Mouse (Mus musculus) bone marrow, adult 2 months (tissue): ENCODE results near the gene Lmntd2. TPM values are rescaled to one million over a fixed set of nuclear protein-coding genes. Genes with fewer than 3 reads are reported as not detected.

ENCODE experiments used
- H3K27ac ChIP-seq: fragments of 200-500 bp; 2 replicates; pipeline ENCODE4 v1.5.1; 2012; ENCODE audit warnings: low read depth, mild to moderate bottlenecking, control low read depth, inconsistent platforms, low read length; ENCODE audit not compliant: control insufficient read depth, poor library complexity, insufficient read depth
- H3K4me1 ChIP-seq: fragments of 200-500 bp; 2 replicates; pipeline ENCODE4 v1.6.1; 2011; ENCODE audit warnings: low read length; ENCODE audit not compliant: control insufficient read depth, insufficient read depth
- H3K4me3 ChIP-seq: fragments of 200-500 bp; replicated peaks from 2 replicates; pipeline ENCODE3; 2011; ENCODE audit warnings: mild to moderate bottlenecking, low read depth, low read length, control low read depth; ENCODE audit not compliant: control insufficient read depth
- CTCF ChIP-seq: fragments of 200-500 bp; IDR thresholded peaks from 2 replicates; pipeline ENCODE4 v1.5.1; 2011; ENCODE audit warnings: low read length, control low read depth; ENCODE audit not compliant: control insufficient read depth, insufficient read depth
- POLR2A ChIP-seq: fragments of 200-500 bp; IDR thresholded peaks from 2 replicates; pipeline ENCODE4 v1.6.1; 2011; ENCODE audit warnings: low read depth, mild to moderate bottlenecking, control low read depth, low read length, borderline replicate concordance; ENCODE audit not compliant: control insufficient read depth
- WGBS: fragments of 180-500 bp; shearing (Covaris S2); methylation state at CpG from one replicate; pipeline ENCODE4 v1.1.7; 2018; 5-methylcytosine and 5-hydroxymethylcytosine counted together
- polyA plus RNA-seq: library from polyadenylated mRNA; stranded (reverse); fragments of >200 nt; gene quantifications from 2 replicates; pipeline ENCODE4 v1.2.4, GENCODE M21; 2011; ENCODE audit warnings: low replicate concordance; ENCODE audit not compliant: missing spikeins, insufficient read depth, insufficient read length

The Lmntd2 gene
- polyA plus RNA-seq, 1 experiment = 1.9 TPM

GRCm38 (mm10) chr7:141172116-141173006 is 41.5 kb downstream of the Lmntd2 start, which contains the start of gene Rnh1:
Rnh1 (minus strand) TSS chr7:141172857.
- peaks cover 4% of the 10 kb centered on the region; the same call in 1 of the 2 replicates for H3K4me1 ChIP-seq
- peak within 1 kb of the TSS; percentile 99 for H3K4me3 ChIP-seq
- peak within 1 kb of the TSS; percentile 96 for H3K27ac ChIP-seq
- peak; percentile 72; the same call in 1 of the 2 replicates for TF ChIP-seq POLR2A
- 0 out of 2 replicates have a peak, but pooled peaks have one; percentile 4 for TF ChIP-seq CTCF
- WGBS = under 1% methylated on average over 55 of the region's 55 CpGs

- H3K4me1 ChIP-seq = peaks cover 4% of the 10 kb centered on the region; the same call in 1 of the 2 replicates
- no peak overlapping the region for H3K4me3 ChIP-seq
- TF ChIP-seq POLR2A (no peak), CTCF (no peak)
- H3K27ac ChIP-seq = no peak overlapping the region
Measured at GRCm38 (mm10) chr7:141169866-141170265, 44.0 kb downstream of the Lmntd2 start.

- no peak for TF ChIP-seq CTCF
- TF ChIP-seq POLR2A = no peak
- no peak overlapping the region for H3K4me3 ChIP-seq
- H3K4me1 ChIP-seq = peaks cover 4% of the 10 kb centered on the region; the same call in 1 of the 2 replicates
- 95% methylated on average over 1 of the region's 1 CpGs for WGBS
- H3K27ac ChIP-seq = no peak overlapping the region
Measured at GRCm38 (mm10) chr7:141169300-141169699, 44.6 kb downstream of the Lmntd2 start.

GRCm38 (mm10) chr7:141168518-141168953 is 45.3 kb downstream of the Lmntd2 start:
- 0% methylated on average over 22 of the region's 22 CpGs for WGBS
- peak overlapping the region; percentile 64 for H3K27ac ChIP-seq

GRCm38 (mm10) chr7:141167901-141168517 is 45.9 kb downstream of the Lmntd2 start:
- 5% methylated on average over 7 of the region's 7 CpGs for WGBS
- H3K4me3 ChIP-seq = peak overlapping the region; percentile 66
- peak overlapping the region; percentile 64 for H3K27ac ChIP-seq
- H3K4me1 ChIP-seq = peaks cover 4% of the 10 kb centered on the region; the same call in 1 of the 2 replicates
- TF ChIP-seq CTCF (no peak), POLR2A (no peak)

More at GRCm38 (mm10) chr7:141168518-141168953, 45.3 kb downstream of the Lmntd2 start:
- peak overlapping the region; percentile 66 for H3K4me3 ChIP-seq
- H3K4me1 ChIP-seq = peaks cover 4% of the 10 kb centered on the region; the same call in 1 of the 2 replicates
- TF ChIP-seq CTCF = no peak
- peak; percentile 49; the same call in 1 of the 2 replicates for TF ChIP-seq POLR2A

- WGBS = 70% methylated on average over 6 of the region's 6 CpGs
- H3K4me3 ChIP-seq = no peak overlapping the region
- no peak for TF ChIP-seq POLR2A
- H3K27ac ChIP-seq = no peak overlapping the region
- peaks cover 3% of the 10 kb centered on the region; the same call in 1 of the 2 replicates for H3K4me1 ChIP-seq
Measured at GRCm38 (mm10) chr7:141164850-141165249, 49.0 kb downstream of the Lmntd2 start.

- TF ChIP-seq CTCF = no peak
- no peak for TF ChIP-seq POLR2A
- Histone ChIP-seq H3K4me3 (no peak overlapping the region), H3K4me1 (peaks cover 3% of the 10 kb centered on the region; the same call in 1 of the 2 replicates), H3K27ac (no peak overlapping the region)
- WGBS = 95% methylated on average over 7 of the region's 7 CpGs
Measured at GRCm38 (mm10) chr7:141164397-141164796, 49.5 kb downstream of the Lmntd2 start.

Other genes with a start within 250 kb of the Lmntd2 start
- gene Ifitm1, start 246.9 kb downstream of the Lmntd2 start, polyA plus RNA-seq = 32.8 and 82.9 TPM in 2 replicates
- 166 and 209 TPM in 2 replicates for gene Ifitm3, start 203.3 kb downstream of the Lmntd2 start, polyA plus RNA-seq
- gene Ifitm6, start 196.2 kb downstream of the Lmntd2 start, polyA plus RNA-seq = 195 and 524 TPM in 2 replicates
- gene Gm17387, start 184.9 kb downstream of the Lmntd2 start, polyA plus RNA-seq = not detected in 2 replicates
- 0.36 and 2.1 TPM in 2 replicates for gene B4galnt4, start 153.0 kb downstream of the Lmntd2 start, polyA plus RNA-seq
- gene Pkp3, start 135.9 kb downstream of the Lmntd2 start, polyA plus RNA-seq = 5.4 and 15.9 TPM in 2 replicates
- gene Sigirr, start 113.5 kb downstream of the Lmntd2 start, polyA plus RNA-seq = 10.4 and 19.8 TPM in 2 replicates
- gene Ano9, start 96.3 kb downstream of the Lmntd2 start, polyA plus RNA-seq = 2.5 TPM in 1 of 2 replicates, not detected in the other
- gene Ptdss2, start 91.7 kb downstream of the Lmntd2 start, polyA plus RNA-seq = 66.7 and 84.6 TPM in 2 replicates
- gene Rnh1, start 41.2 kb downstream of the Lmntd2 start, polyA plus RNA-seq = 17.8 and 27.6 TPM in 2 replicates
- gene Hras, start 20.1 kb downstream of the Lmntd2 start, polyA plus RNA-seq = 108 and 168 TPM in 2 replicates
- 2.2 and 3.1 TPM in 2 replicates for gene Lrrc56, start 19.9 kb downstream of the Lmntd2 start, polyA plus RNA-seq
- gene Rassf7, start 1.8 kb upstream of the Lmntd2 start, polyA plus RNA-seq = 10.1 and 17.9 TPM in 2 replicates
- 76.7 and 130 TPM in 2 replicates for gene Phrf1, start 14.7 kb upstream of the Lmntd2 start, polyA plus RNA-seq
- 37.9 and 60.3 TPM in 2 replicates for gene Irf7, start 52.4 kb upstream of the Lmntd2 start, polyA plus RNA-seq
- gene Cdhr5, start 62.7 kb upstream of the Lmntd2 start, polyA plus RNA-seq = not detected in 2 replicates
- not detected in 2 replicates for gene Sct, start 65.1 kb upstream of the Lmntd2 start, polyA plus RNA-seq
- not detected in 2 replicates for gene Drd4, start 77.9 kb upstream of the Lmntd2 start, polyA plus RNA-seq
- gene Deaf1, start 113.6 kb upstream of the Lmntd2 start, polyA plus RNA-seq = 49.1 and 51.4 TPM in 2 replicates
- 23.5 and 33.0 TPM in 2 replicates for gene Tmem80, start 113.7 kb upstream of the Lmntd2 start, polyA plus RNA-seq
- 0.57 and 0.79 TPM in 2 replicates for gene Eps8l2, start 124.8 kb upstream of the Lmntd2 start, polyA plus RNA-seq
- gene Taldo1, start 178.1 kb upstream of the Lmntd2 start, polyA plus RNA-seq = 324 and 522 TPM in 2 replicates
- gene Gatd1, start 200.1 kb upstream of the Lmntd2 start, polyA plus RNA-seq = 26.2 and 33.6 TPM in 2 replicates
- gene Cend1, start 215.4 kb upstream of the Lmntd2 start, polyA plus RNA-seq = 3.4 TPM in 1 of 2 replicates, not detected in the other
- 18.1 and 30.3 TPM in 2 replicates for gene Slc25a22, start 223.8 kb upstream of the Lmntd2 start, polyA plus RNA-seq
- gene Pidd1, start 229.9 kb upstream of the Lmntd2 start, polyA plus RNA-seq = 19.4 and 39.6 TPM in 2 replicates
- 2,580 and 2,615 TPM in 2 replicates for gene Rplp2, start 233.3 kb upstream of the Lmntd2 start, polyA plus RNA-seq
- gene Pnpla2, start 241.1 kb upstream of the Lmntd2 start, polyA plus RNA-seq = 14.4 and 21.3 TPM in 2 replicates
- gene Cracr2b, start 247.0 kb upstream of the Lmntd2 start, polyA plus RNA-seq = 12.4 and 20.7 TPM in 2 replicates